Mouse (Mus musculus) heart, embryonic 16.5 days (tissue): ENCODE data around the gene Gtf2ird2. TPM values are rescaled to one million over a fixed set of nuclear protein-coding genes. Genes with fewer than 3 reads are reported as not detected.

Experiments
- ATAC-seq: fragments of 200-750 bp; cut with Nextera tagmentation; replicated peaks from 2 replicates; pipeline ENCODE4 v1.8.0; 2017; ENCODE audit warnings: moderate number of reproducible peaks; ENCODE audit not compliant: insufficient read depth, low FRiP score; ENCODE audit errors: extremely low read depth
- H3K27ac ChIP-seq: fragments of 300-500 bp; sonication (generic); 2 replicates; pipeline ENCODE4 v1.5.1; 2014; ENCODE audit warnings: mild to moderate bottlenecking, low read length, control low read depth, moderate library complexity
- H3K27me3 ChIP-seq: fragments of 300-500 bp; sonication (generic); 2 replicates; pipeline ENCODE4 v1.6.1; 2014; ENCODE audit warnings: low read length, mixed read lengths; ENCODE audit not compliant: control insufficient read depth, insufficient read depth
- H3K36me3 ChIP-seq: fragments of 300-500 bp; sonication (generic); 2 replicates; pipeline ENCODE4 v1.6.1; 2014; ENCODE audit not compliant: control insufficient read depth, insufficient read depth
- H3K4me1 ChIP-seq: fragments of 300-500 bp; sonication (generic); 2 replicates; pipeline ENCODE4 v1.6.1; 2014; ENCODE audit warnings: low read length, mixed read lengths; ENCODE audit not compliant: control insufficient read depth, insufficient read depth
- H3K4me2 ChIP-seq: fragments of 300-500 bp; sonication (generic); 2 replicates; pipeline ENCODE4 v1.6.1; 2014; ENCODE audit warnings: low read depth, mild to moderate bottlenecking, control low read depth, low read length
- H3K4me3 ChIP-seq: fragments of 300-500 bp; sonication (generic); 2 replicates; pipeline ENCODE4 v1.5.1; 2014; ENCODE audit warnings: mild to moderate bottlenecking, control low read depth, low read length
- H3K9ac ChIP-seq: fragments of 300-500 bp; sonication (generic); 2 replicates; pipeline ENCODE4 v1.6.1; 2014; ENCODE audit warnings: low read length, control low read depth
- H3K9me3 ChIP-seq: fragments of 300-500 bp; sonication (generic); replicated peaks from 2 replicates; pipeline ENCODE4 v1.6.1; 2016; ENCODE audit warnings: low read length; ENCODE audit not compliant: control insufficient read depth
- WGBS: fragments of 180-500 bp; shearing (Covaris S2); extraction: QIAGEN DNeasy Blood & Tissue Kit; methylation state at CpG from one replicate; pipeline ENCODE4 v1.1.7; 2014; 5-methylcytosine and 5-hydroxymethylcytosine counted together
- polyA plus RNA-seq: library from polyadenylated mRNA; unstranded; fragments of >200 nt; fragmentation: Nextera tagmentation; extraction: Ambion mirVana; gene quantifications from 2 replicates; pipeline ENCODE4 v1.2.1, GENCODE M21; 2015

Gene Gtf2ird2
- polyA plus RNA-seq, 1 experiment from 2014 or later, result 5.0 TPM

DNA sequence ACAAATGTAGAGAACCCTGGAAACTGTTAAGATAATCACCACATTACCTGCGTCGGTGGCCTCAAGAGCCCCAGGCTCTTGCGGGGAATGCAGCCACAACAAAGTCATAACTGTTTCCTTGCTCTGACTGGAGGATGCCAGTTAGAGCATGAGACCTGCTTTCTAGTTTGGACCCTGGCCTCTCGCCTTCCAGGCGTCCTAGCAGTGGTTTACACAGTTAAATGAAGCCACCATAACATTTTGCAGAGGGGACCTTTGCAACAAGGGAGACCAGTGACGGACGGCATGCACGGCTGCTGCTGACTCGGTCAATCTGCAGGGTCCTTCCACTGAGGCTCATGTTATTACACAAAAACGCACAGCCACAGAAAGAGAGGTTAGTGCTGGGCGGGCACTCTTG lies 88.9 kb downstream of the Gtf2ird2 start:
- ATAC-seq, result no peak
- Histone ChIP-seq H3K4me1 (peaks cover 4% of the 10 kb centered on the region; the same call in 1 of the 2 replicates), H3K27ac (peak overlapping the region; percentile 40), H3K9me3 (no peaks in the 10 kb centered on the region), H3K4me3 (no peak overlapping the region), H3K36me3 (peaks cover 57% of the 10 kb centered on the region), H3K9ac (no peak overlapping the region), H3K4me2 (no peak overlapping the region), H3K27me3 (no peaks in the 10 kb centered on the region)
- WGBS, result 78% methylated on average over 11 of the region's 11 CpGs

DNA sequence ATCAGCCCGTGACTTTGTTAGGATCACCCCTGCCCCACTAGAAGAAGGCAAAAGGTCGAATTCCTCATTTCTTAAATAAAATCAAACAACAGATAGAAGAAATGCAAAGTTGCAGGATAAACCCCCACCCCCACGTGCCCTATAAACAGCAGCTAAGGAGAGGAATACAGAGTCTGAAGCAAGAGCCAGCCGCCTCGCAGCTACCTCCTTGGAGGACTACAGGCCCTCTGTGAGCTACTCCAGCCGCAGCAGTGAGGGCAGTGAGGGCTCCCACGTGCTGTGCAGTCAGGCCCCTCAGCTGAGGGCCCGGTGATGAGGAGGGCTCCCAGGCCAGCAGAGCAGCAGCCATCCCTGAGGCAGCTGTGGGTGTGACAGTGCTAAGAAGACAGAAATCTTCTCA lies 89.9 kb downstream of the Gtf2ird2 start:
- Histone ChIP-seq H3K9ac (no peak overlapping the region), H3K4me1 (peaks cover 4% of the 10 kb centered on the region; the same call in 1 of the 2 replicates), H3K4me3 (no peak overlapping the region), H3K27ac (peak overlapping the region; percentile 14; the same call in 1 of the 2 replicates), H3K9me3 (no peaks in the 10 kb centered on the region), H3K36me3 (peaks cover 56% of the 10 kb centered on the region), H3K4me2 (no peak overlapping the region), H3K27me3 (no peaks in the 10 kb centered on the region)
- ATAC-seq, result no peak
- 86% methylated on average over 8 of the region's 8 CpGs for WGBS

Other genes with a start within 250 kb of the Gtf2ird2 start
- 5.5 and 5.9 TPM in 2 replicates for gene Castor2, start 84.3 kb upstream of the Gtf2ird2 start, polyA plus RNA-seq
- 23.1 and 25.1 TPM in 2 replicates for gene Rcc1l, start 7.2 kb upstream of the Gtf2ird2 start, polyA plus RNA-seq
- 3.0 and 3.5 TPM in 2 replicates for gene Ncf1, start 45.6 kb downstream of the Gtf2ird2 start, polyA plus RNA-seq
- gene Gtf2i, start 130.7 kb downstream of the Gtf2ird2 start, polyA plus RNA-seq, result 116 and 132 TPM in 2 replicates